Mouse (Mus musculus) NIH3T3 (cell line): ENCODE measurements at regions not wholly inside any gene's neighbourhood (a gene's known extent, or its start where the extent isn't known, plus 50 kb on each side); places are given as distances from the start of the nearest gene placed in this dataset.
A peak's percentile ranks its signal among the peaks of the same experiment; 100 is the strongest.

Source experiments
- DNase-seq: peaks from one replicate; pipeline ENCODE4 v3.0.0-alpha.2; 2012; ENCODE audit warnings: low read depth

- DNase-seq: no peak
Measured at GRCm38 (mm10) chr6:51220778-51221177, 211.7 kb upstream of the Nfe2l3 start.

DNA sequence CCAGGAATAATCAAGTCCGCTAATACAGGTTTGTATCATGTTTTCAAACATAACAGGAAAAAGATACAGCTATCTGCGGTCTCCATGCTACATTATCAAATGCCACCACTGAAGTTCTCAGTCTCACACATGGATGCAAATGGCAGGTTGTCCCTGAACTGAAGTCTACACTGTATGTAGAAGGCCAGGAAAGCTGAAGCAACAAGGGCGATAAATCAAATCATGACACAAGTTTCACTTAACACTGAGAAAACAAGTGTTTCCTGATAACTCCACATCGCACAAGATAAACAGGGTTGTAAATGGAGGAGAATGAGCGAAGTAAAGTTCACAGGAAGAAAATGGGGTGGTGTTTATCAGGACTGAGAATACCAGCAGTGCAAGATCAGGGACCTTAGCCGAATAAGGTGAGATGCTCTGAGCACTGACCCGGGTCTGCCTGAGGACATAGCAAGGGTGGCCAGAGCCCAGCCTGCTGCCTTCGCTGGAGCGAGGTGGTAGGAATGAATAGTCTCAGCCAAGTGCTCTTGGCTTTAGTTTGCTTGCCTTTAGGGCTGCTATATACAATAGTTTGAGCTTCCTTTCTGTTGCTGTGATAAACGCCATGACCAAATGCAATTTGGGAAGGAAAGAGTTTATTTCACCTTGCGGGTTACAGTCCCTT is 196.3 kb upstream of the Nfe2l3 start:
- no peak for DNase-seq

DNA sequence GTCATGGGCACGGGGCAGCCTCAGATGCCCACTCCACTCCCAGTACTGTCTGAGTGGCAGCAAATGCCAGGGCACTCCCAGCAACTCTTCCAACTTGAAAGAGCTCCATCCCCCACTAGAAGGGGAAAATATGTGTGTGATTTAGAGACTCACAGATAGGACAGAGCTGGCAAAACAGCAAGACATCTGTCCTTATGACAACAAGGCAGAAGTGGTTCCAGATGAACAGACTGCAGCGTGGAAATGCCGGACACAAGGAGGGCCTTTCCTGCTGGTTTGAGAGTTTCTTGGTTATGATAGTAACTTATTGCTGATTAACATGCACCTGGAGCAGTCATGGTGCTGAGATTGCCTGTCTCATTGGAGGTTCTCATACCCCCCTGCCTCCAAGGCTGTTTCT is 192.4 kb upstream of the Nfe2l3 start:
- DNase-seq: no peak

DNA sequence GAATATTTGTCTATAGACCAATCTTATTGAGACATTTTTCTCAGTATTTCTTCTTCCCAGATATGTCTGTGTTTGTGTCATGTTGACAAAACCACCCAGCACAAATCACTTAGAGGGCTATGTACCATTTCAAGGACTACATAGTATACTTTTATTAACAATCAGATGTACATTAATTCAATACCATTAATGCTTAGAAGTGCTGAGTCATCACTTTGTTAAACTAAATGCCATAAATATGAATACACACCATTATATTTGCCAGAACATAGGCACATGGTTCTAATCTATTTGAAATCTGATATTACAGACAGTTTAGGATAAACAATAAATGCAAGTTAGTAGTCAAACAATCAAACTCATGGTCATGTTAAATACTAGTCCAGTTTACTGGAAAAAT is 182.2 kb upstream of the Nfe2l3 start:
- DNase-seq: no peak

GRCm38 (mm10) chr6:51251432-51251831 is 181.0 kb upstream of the Nfe2l3 start:
- no peak for DNase-seq

GRCm38 (mm10) chr6:51252721-51253120 is 179.7 kb upstream of the Nfe2l3 start:
- no peak for DNase-seq

- no peak for DNase-seq
Measured at GRCm38 (mm10) chr6:51256631-51257030, 175.8 kb upstream of the Nfe2l3 start.

GRCm38 (mm10) chr6:51257524-51257923 is 174.9 kb upstream of the Nfe2l3 start:
- DNase-seq: no peak

GRCm38 (mm10) chr6:51258304-51258703 is 174.2 kb upstream of the Nfe2l3 start:
- no peak for DNase-seq

GRCm38 (mm10) chr6:51263595-51263994 is 168.9 kb upstream of the Nfe2l3 start:
- no peak for DNase-seq

DNA sequence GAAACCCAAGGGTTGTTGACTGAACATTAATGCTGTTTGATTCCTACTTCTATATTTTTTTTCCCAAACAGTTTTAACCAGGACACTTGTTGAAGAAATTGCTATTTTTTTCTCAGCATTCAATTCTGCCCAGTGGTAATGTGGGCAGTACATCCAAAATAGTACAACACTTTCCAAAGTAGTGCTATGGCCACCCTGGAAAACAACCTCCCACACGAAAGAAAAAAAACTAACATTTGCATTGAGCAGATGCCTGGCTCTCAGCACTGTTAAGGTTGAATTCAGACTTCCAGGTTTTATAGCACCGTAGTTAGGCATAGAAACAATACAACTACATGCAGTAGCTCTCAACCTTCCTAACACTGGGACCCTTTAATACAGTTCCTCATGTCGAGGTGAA is 167.1 kb upstream of the Nfe2l3 start:
- DNase-seq: no peak

DNA sequence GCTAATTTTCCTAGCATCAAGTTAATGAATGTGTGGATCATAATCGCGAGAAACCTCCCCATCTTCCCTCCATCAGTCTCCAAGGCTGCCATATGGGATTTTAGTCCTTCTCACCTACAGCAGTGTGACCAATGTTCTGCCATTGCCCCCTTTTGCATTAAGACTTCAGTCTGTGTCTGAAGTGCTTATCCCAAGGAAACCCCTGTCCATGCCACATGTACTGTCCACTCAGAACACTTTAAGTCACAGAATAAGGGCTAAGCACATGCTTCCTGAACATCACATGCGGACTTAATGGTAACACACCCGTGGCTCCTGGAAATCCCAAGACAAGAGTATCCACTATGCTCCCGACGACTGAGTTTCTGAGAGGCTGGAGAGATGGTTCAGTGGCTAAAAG is 165.7 kb upstream of the Nfe2l3 start:
- no peak for DNase-seq

DNA sequence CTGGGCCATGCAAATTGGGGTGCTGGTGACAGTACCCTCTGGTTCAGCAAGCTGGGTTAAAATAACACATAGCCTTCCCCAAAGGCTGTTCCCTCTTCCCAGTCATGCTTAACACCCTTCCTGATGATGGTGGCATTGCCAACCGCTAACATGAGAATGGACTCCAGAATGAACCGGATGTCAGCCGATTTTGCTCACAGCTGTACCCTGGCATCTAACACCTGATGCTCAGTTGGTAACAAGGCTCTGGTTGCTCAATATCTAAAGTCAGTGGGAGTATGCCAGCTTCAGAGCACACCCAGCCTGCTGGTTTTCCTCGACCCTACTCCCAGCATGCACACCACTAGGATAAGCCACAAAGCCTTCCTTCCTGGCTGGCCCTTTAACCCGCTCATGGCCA is 164.6 kb upstream of the Nfe2l3 start:
- no peak for DNase-seq

DNA sequence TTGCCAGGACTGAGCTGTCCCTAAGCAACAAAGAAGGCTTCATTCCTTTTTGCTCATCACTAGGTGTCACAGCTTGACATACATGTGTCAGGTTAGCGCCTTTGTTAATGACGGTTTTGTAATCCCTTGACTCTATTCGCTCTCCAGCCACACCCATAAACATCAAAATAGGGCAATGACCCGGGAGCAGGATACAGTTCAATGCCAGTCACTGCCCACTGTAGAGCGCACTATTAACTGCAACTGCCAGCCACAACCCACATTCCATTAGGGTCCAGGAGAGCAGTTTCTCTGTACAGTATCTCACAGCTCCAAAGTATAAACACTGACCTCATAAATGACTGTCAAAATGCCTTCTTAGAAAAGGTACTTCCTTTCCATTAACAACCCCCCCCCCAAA is 163.5 kb upstream of the Nfe2l3 start:
- DNase-seq: no peak

DNA sequence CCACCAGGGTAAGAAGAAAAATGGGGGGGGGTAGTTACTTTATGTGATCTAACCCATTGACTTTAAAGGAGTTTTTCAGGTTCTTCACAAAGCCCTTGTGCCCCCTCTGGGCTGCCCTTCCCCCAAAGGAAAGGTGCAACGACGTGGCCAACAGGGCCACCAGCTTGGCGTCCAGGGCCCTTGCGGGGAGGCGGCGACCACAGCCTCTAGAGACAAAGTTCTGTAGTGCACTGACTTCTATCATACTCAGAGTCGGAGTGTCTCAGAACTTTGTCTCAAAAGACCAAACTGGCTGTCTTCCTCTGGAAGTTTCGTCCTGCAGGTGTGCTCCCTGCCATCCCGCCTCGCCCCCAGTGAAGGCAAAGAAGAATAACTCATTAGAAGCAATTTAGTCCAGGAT is 162.9 kb upstream of the Nfe2l3 start:
- DNase-seq: no peak

- peak; percentile 72 for DNase-seq
Measured at GRCm38 (mm10) chr6:51270216-51271127, 162.0 kb upstream of the Nfe2l3 start.

- DNase-seq: no peak
Measured at GRCm38 (mm10) chr6:51271128-51271480, 161.4 kb upstream of the Nfe2l3 start.

GRCm38 (mm10) chr6:51272136-51272736 is 160.2 kb upstream of the Nfe2l3 start:
- no peak for DNase-seq

- DNase-seq: no peak
Measured at GRCm38 (mm10) chr6:51279491-51279890, 153.0 kb upstream of the Nfe2l3 start.

DNA sequence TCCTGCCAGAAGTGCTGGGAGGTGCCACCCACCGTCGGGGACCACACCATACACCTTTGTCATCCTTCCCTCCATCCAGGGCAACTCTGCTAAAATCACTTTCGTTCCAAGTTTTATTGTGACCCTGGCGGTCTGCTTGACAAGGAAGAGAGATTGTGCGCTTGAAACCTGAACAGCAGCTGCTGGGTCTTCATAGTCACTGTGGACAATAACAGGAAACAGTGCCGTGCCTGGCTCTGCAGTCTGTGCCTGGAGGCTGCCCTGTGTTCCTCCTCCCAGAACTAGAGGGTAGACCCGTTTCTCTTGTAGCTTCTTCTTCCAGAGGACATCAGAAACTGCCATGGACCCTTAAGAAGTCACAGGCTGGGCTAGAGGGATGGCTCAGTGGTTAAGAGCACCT is 152.2 kb upstream of the Nfe2l3 start:
- no peak for DNase-seq

DNA sequence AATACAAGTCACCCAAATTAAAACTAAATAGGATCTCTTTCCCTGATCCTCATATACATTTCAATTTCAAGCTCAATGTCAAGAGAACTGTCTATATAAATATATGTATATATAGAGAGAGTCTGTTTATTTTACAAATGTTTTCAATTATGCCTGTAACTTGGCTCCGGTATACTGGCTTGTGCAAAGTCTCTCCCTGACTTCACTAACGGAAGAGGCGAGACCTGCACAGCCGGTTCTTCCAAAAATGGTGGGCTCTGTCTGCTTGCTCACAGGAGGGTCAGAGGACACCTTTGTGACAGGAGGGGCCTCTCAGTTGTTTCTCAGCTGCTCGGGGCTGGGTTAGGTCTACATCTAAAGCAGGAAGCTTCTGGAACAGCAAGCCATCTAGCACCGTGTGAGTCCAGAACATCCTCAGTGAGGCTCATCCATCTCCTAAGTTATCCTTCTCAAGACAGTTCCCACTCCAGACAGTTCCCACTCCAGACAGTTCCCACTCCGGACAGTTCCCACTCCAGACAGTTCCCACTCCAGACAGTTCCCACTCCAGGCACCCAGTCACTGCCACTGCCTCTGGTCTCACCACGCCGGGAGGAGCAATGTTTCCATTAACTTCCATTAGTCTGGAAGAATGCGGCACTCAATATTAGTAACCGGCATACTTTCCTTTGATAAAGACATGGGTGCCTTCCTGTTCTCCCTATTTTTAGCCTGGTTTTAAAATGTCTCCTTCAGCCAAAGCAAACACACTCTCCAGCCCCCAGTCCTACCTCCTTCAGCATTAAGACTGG is 148.4 kb upstream of the Nfe2l3 start:
- no peak for DNase-seq

DNA sequence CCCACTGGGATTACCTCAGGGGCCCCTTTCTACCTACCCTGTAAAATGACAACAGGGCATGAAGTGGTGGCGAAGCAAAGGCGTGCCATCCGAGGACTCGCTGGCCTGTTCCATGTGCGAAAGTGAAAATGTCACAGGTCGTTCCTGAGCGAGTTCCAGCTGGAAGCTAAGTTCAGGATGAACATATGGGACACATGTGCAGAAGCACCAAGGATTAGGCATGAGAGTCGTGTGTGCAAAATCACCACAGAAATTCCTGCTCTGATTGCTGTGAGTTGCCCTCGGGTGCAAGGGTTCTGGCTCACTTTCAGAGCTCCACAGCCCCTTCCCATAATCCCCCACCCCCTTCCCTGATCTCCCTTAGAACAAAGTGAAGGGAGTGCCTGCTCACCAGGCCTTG is 147.6 kb upstream of the Nfe2l3 start:
- no peak for DNase-seq
